Mouse (Mus musculus) MEL (cell line): ENCODE data around the gene Pitpnc1.

ENCODE experiments used
- BHLHE40 ChIP-seq: IDR thresholded peaks from 2 replicates; pipeline ENCODE4 v1.6.1; 2012; ENCODE audit warnings: low read depth, mild to moderate bottlenecking, inconsistent platforms, low read length, improper control_type of control experiment, borderline replicate concordance
- E2F4 ChIP-seq: IDR thresholded peaks from 2 replicates; pipeline ENCODE4 v1.6.1; 2011; ENCODE audit warnings: low read depth, low read length, improper control_type of control experiment, borderline replicate concordance
- HCFC1 ChIP-seq: IDR thresholded peaks from 2 replicates; pipeline ENCODE4 v1.6.1; 2012; ENCODE audit warnings: low read depth, mild to moderate bottlenecking, inconsistent platforms, low read length, improper control_type of control experiment, moderate library complexity
- MXI1 ChIP-seq: IDR thresholded peaks from 2 replicates; pipeline ENCODE4 v1.6.1; 2011; ENCODE audit warnings: mild to moderate bottlenecking, low read depth, low read length, improper control_type of control experiment
- UBTF ChIP-seq: IDR thresholded peaks from 2 replicates; pipeline ENCODE4 v1.6.1; 2012; ENCODE audit warnings: low read depth, mild to moderate bottlenecking, inconsistent platforms, low read length, improper control_type of control experiment, moderate library complexity, borderline replicate concordance; ENCODE audit not compliant: insufficient read depth
- USF2 ChIP-seq, 2 experiments: IDR thresholded peaks; 2 replicates each; pipeline ENCODE4 v1.6.1; 2011 to 2012; ENCODE audit warnings: improper control_type of control experiment in 2 of 2, low read length in 2 of 2, borderline replicate concordance in 1 of 2, inconsistent platforms in 1 of 2, low read depth in 1 of 2, mild to moderate bottlenecking in 1 of 2; ENCODE audit not compliant: insufficient read depth in 1 of 2

DNA sequence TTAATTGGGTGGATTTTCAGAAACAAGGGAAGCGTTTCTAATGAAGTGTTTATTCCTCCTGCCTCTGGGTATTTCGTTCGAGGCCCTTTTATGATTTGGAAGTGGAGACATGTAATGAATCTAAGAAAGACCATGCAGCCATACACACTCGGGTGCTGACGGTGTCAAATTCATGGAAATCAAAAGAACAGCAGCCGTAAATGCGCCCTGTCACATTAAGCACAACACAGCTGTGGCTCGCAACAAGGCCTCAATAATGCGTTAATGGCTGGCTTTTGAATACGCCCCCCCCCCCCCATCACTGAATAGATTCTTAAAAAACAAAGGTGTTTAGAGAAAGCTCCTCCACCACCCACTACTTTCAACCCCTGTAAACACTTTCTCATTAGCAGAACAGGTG, 240.4 kb downstream of the Pitpnc1 start:
- TF ChIP-seq E2F4 (no peak), USF2 (IDR thresholded peaks at IDR 0.05; ENCODE audit: borderline replicate concordance in 1 of 2, insufficient read depth in 1 of 2, low read depth in 1 of 2, low read length in 2 of 2) (no peak), MXI1 (no peak), HCFC1 (no peak), BHLHE40 (no peak), UBTF (no peak)
